Mouse (Mus musculus): ENCODE data around the gene Gm44790.

GRCm38 (mm10) chr6:86398986-86399385 lies 27.5 kb upstream of the Gm44790 start:
- no peak for TF ChIP-seq POLR2A (IDR thresholded peaks at IDR 0.05; ENCODE audit: extremely low read depth, insufficient read depth, low read length)
- TF ChIP-seq CTCF (IDR thresholded peaks at IDR 0.05; ENCODE audit: low read depth, low read length), result no peak
